Comparison of ENCODE assay signal across 8 mouse cellular contexts in genomic region chr12:4842890-4843597, GRCm38 (mm10). TPM values are rescaled to one million over a fixed set of nuclear protein-coding genes. Genes with fewer than 3 reads are reported as not detected.
A peak's percentile ranks its signal among the peaks of the same experiment; 100 is the strongest.
DNase-seq lines count a peak whose midpoint lies in the region; ATAC-seq lines count a peak whose summit lies in the region.

Gene Wdcp, plus strand, starts transcription at chr12:4843303.

- peak; percentile 81 for ATAC-seq in megakaryocyte progenitor cell, adult 5-6 weeks (replicated peaks; ENCODE audit: poor library complexity)

- peak; percentile 93 for DNase-seq in adipocyte (ENCODE audit: low spot score)
- peak; percentile 98 for DNase-seq in embryo, embryonic 10 days (ENCODE audit: low spot score)
- DNase-seq in gastrocnemius, postnatal 10 days, result peak; percentile 80
- DNase-seq in induced T-regulatory cell, adult 2 months (ENCODE audit: low read depth), result peak; percentile 94
- peak; percentile 85 to 94 for DNase-seq in left cerebral cortex, adult 9 months (ENCODE audit: low spot score in 2 of 2)
- DNase-seq in right cerebral cortex, postnatal 14 days, result peak; percentile 89
- peak; percentile 82 to 90 for DNase-seq in urinary bladder, postnatal 36 days (ENCODE audit: low spot score in 2 of 2)

RNA-seq across cellular contexts. Expression of gene Wdcp, which starts in this region (rescaled TPM):
- total RNA-seq in gastrocnemius, postnatal 10 days (2021), result 1 to 10 TPM; 4.8 to 6.0 TPM
- total RNA-seq in megakaryocyte progenitor cell, adult 5-6 weeks (2015), result 17.6 and 19.2 TPM in 2 replicates
- total RNA-seq in megakaryocyte progenitor cell, adult 5-6 weeks (2017), result 6.7 and 10.0 TPM in 2 replicates

Comparison
In these comparisons a context has a peak if more than half of its experiments do, and no peak if none do; other contexts are left out.
1. Peak in every context shown above with its lines: DNase-seq and ATAC-seq.